Mouse (Mus musculus) MEL-GATA-1-ER (cell line): ENCODE results near the gene Slc26a1.
A peak's percentile ranks its signal among the peaks of the same experiment; 100 is the strongest.

Source experiments
- DNase-seq: peaks from one replicate; pipeline ENCODE4 v3.0.0-alpha.2; 2012; ENCODE audit warnings: low read depth; ENCODE audit errors: extremely low read depth

Slc26a1 gene

GRCm38 (mm10) chr5:108675251-108675816 is at the start of gene Slc26a1:
Slc26a1 (minus strand) TSS chr5:108675569.
- DNase-seq = no peak

- no peak for DNase-seq
Measured at GRCm38 (mm10) chr5:108724006-108724405, 48.6 kb upstream of the Slc26a1 start.

- DNase-seq = no peak
Measured at GRCm38 (mm10) chr5:108719761-108720160, 44.4 kb upstream of the Slc26a1 start.

- no peak for DNase-seq
Measured at GRCm38 (mm10) chr5:108718051-108718450, 42.7 kb upstream of the Slc26a1 start.

GRCm38 (mm10) chr5:108715974-108716373 is 40.6 kb upstream of the Slc26a1 start:
- no peak for DNase-seq

GRCm38 (mm10) chr5:108714149-108714548 is 38.8 kb upstream of the Slc26a1 start:
- DNase-seq = no peak

- DNase-seq = no peak
Measured at GRCm38 (mm10) chr5:108713691-108714090, 38.3 kb upstream of the Slc26a1 start.

- no peak for DNase-seq
Measured at GRCm38 (mm10) chr5:108713096-108713495, 37.7 kb upstream of the Slc26a1 start.

GRCm38 (mm10) chr5:108711968-108712367 is 36.6 kb upstream of the Slc26a1 start:
- no peak for DNase-seq

GRCm38 (mm10) chr5:108708981-108709731 is 33.8 kb upstream of the Slc26a1 start:
- no peak for DNase-seq

GRCm38 (mm10) chr5:108708419-108708818 is 33.0 kb upstream of the Slc26a1 start:
- DNase-seq = no peak

GRCm38 (mm10) chr5:108707758-108708157 is 32.4 kb upstream of the Slc26a1 start:
- no peak for DNase-seq

GRCm38 (mm10) chr5:108703754-108704626 is 28.6 kb upstream of the Slc26a1 start:
- DNase-seq = no peak

- no peak for DNase-seq
Measured at GRCm38 (mm10) chr5:108701341-108702021, 26.1 kb upstream of the Slc26a1 start.

GRCm38 (mm10) chr5:108700346-108700745 is 25.0 kb upstream of the Slc26a1 start:
- DNase-seq = no peak

GRCm38 (mm10) chr5:108697341-108697753 is 22.0 kb upstream of the Slc26a1 start:
- no peak for DNase-seq

- DNase-seq = no peak
Measured at GRCm38 (mm10) chr5:108696542-108696941, 21.2 kb upstream of the Slc26a1 start.

GRCm38 (mm10) chr5:108695861-108696260 is 20.5 kb upstream of the Slc26a1 start:
- DNase-seq = no peak

- no peak for DNase-seq
Measured at GRCm38 (mm10) chr5:108694352-108695261, 19.2 kb upstream of the Slc26a1 start.

GRCm38 (mm10) chr5:108693872-108694288 is 18.5 kb upstream of the Slc26a1 start:
- DNase-seq = peak; percentile 82
